Mouse (Mus musculus) hindbrain, embryonic 14.5 days (tissue): ENCODE data around the gene Efna2. TPM values are rescaled to one million over a fixed set of nuclear protein-coding genes. Genes with fewer than 3 reads are reported as not detected.

Source experiments
- ATAC-seq: fragments of 200-750 bp; cut with Nextera tagmentation; 2 replicates; pipeline ENCODE4 v1.8.0; 2017; ENCODE audit warnings: moderate number of reproducible peaks, mild to moderate bottlenecking, moderate TSS enrichment, moderate library complexity; ENCODE audit not compliant: low FRiP score
- DNase-seq: peaks from one replicate; pipeline ENCODE4 v3.0.0-alpha.2; 2015; ENCODE audit warnings: low spot score
- H3K27ac ChIP-seq: fragments of 300-500 bp; sonication (generic); 2 replicates; pipeline ENCODE4 v1.5.1; 2014; ENCODE audit warnings: mild to moderate bottlenecking, moderate library complexity
- H3K27me3 ChIP-seq: fragments of 300-500 bp; sonication (generic); 2 replicates; pipeline ENCODE4 v1.6.1; 2014; ENCODE audit warnings: mild to moderate bottlenecking, low read length, mixed read lengths; ENCODE audit not compliant: control insufficient read depth, insufficient read depth
- H3K36me3 ChIP-seq: fragments of 300-500 bp; sonication (generic); replicated peaks from 2 replicates; pipeline ENCODE4 v1.6.1; 2014; ENCODE audit not compliant: control insufficient read depth, insufficient read depth
- H3K4me1 ChIP-seq: fragments of 300-500 bp; sonication (generic); replicated peaks from 2 replicates; pipeline ENCODE4 v1.6.1; 2014; ENCODE audit warnings: antibody characterized with exemption, low read length, mixed read lengths; ENCODE audit not compliant: control insufficient read depth, insufficient read depth
- H3K4me2 ChIP-seq: fragments of 300-500 bp; sonication (generic); replicated peaks from 2 replicates; pipeline ENCODE4 v1.6.1; 2014; ENCODE audit warnings: mild to moderate bottlenecking, moderate library complexity
- H3K4me3 ChIP-seq: fragments of 300-500 bp; sonication (generic); replicated peaks from 2 replicates; pipeline ENCODE4 v1.5.1; 2014; ENCODE audit warnings: mild to moderate bottlenecking, low read length
- H3K9ac ChIP-seq: fragments of 300-500 bp; sonication (generic); 2 replicates; pipeline ENCODE4 v1.6.1; 2014
- H3K9me3 ChIP-seq: fragments of 300-500 bp; sonication (generic); 2 replicates; pipeline ENCODE4 v1.6.1; 2016; ENCODE audit warnings: low read length; ENCODE audit not compliant: control insufficient read depth
- WGBS: fragments of 180-500 bp; shearing (Covaris S2); extraction: QIAGEN DNeasy Blood & Tissue Kit; methylation state at CpG from one replicate; pipeline ENCODE4 v1.1.7; 2014; 5-methylcytosine and 5-hydroxymethylcytosine counted together
- polyA plus RNA-seq: library from polyadenylated mRNA; unstranded; fragments of >200 nt; fragmentation: Nextera tagmentation; extraction: Ambion mirVana; gene quantifications from 2 replicates; pipeline ENCODE4 v1.2.1, GENCODE M21; 2014

Efna2 gene
- polyA plus RNA-seq, 1 experiment from 2014 or later: 26.2 TPM

- Histone ChIP-seq H3K36me3 (peaks cover 33% of the 10 kb centered on the region), H3K9me3 (no peaks in the 10 kb centered on the region), H3K4me2 (no peak overlapping the region), H3K4me1 (peaks cover 17% of the 10 kb centered on the region), H3K4me3 (no peak overlapping the region), H3K9ac (no peak overlapping the region), H3K27me3 (no peaks in the 10 kb centered on the region), H3K27ac (no peak overlapping the region)
- ATAC-seq (no peak), DNase-seq (no peak)
- 66% methylated on average over 15 of the region's 15 CpGs for WGBS
These were observed 9.3 kb downstream of the Efna2 start for GRCm38 (mm10) chr10:80188453-80189024.

DNA sequence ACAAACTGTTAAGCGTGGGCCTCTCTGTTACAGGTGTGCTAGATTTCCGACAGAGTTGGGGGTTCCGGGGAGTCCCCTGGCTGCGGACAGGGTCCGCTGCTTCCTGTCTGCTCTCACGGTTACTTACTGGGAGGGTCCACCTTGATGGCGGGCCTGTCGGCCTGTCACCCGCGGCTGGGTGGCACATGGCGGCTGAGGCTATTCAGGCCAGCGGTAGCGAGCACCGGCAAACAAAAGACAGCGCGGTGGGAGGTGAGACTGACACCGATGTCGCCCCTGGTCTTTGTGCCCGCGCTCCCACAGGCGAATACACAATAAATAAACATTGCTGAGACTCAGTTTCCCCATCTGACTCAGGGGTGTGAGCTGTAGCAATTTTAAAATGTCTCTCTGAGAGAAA is 10.7 kb downstream of the Efna2 start:
- H3K36me3 ChIP-seq: peaks cover 31% of the 10 kb centered on the region
- H3K4me1 ChIP-seq: peaks cover 17% of the 10 kb centered on the region
- H3K4me2 ChIP-seq: peak overlapping the region; percentile 73
- 5% methylated on average over 21 of the region's 21 CpGs for WGBS
- peak overlapping the region; percentile 36 for H3K4me3 ChIP-seq
- peak overlapping the region; percentile 81 for H3K27ac ChIP-seq
- DNase-seq (no peak), ATAC-seq (no peak)
- H3K9ac ChIP-seq: peak overlapping the region; percentile 73
- H3K27me3 ChIP-seq: no peaks in the 10 kb centered on the region
- no peaks in the 10 kb centered on the region for H3K9me3 ChIP-seq

- peaks cover 31% of the 10 kb centered on the region for H3K36me3 ChIP-seq
- ATAC-seq (peak; percentile 51), DNase-seq (peak; percentile 55)
- peak overlapping the region; percentile 73 for H3K9ac ChIP-seq
- peak overlapping the region; percentile 73 for H3K4me2 ChIP-seq
- H3K27me3 ChIP-seq: no peaks in the 10 kb centered on the region
- peak overlapping the region; percentile 36 for H3K4me3 ChIP-seq
- under 1% methylated on average over 47 of the region's 48 CpGs for WGBS
- peaks cover 17% of the 10 kb centered on the region for H3K4me1 ChIP-seq
- H3K27ac ChIP-seq: peak overlapping the region; percentile 81
- H3K9me3 ChIP-seq: no peaks in the 10 kb centered on the region
These were observed 11.3 kb downstream of the Efna2 start for GRCm38 (mm10) chr10:80190491-80191051.

- Histone ChIP-seq H3K4me1 (peaks cover 17% of the 10 kb centered on the region), H3K9ac (no peak overlapping the region), H3K4me2 (no peak overlapping the region), H3K4me3 (no peak overlapping the region), H3K27ac (no peak overlapping the region), H3K36me3 (peaks cover 6% of the 10 kb centered on the region), H3K27me3 (no peaks in the 10 kb centered on the region), H3K9me3 (no peaks in the 10 kb centered on the region)
- WGBS: 55% methylated on average over 6 of the region's 6 CpGs
- DNase-seq (no peak), ATAC-seq (no peak)
These were observed 14.7 kb downstream of the Efna2 start for GRCm38 (mm10) chr10:80193976-80194375.

- Histone ChIP-seq H3K4me2 (no peak overlapping the region), H3K27ac (no peak overlapping the region), H3K9ac (no peak overlapping the region), H3K4me3 (no peak overlapping the region), H3K9me3 (no peaks in the 10 kb centered on the region), H3K4me1 (peaks cover 14% of the 10 kb centered on the region), H3K36me3 (0 out of 2 replicates have a peak, but pooled peaks cover 1% of the 10 kb centered on the region), H3K27me3 (no peaks in the 10 kb centered on the region)
- ATAC-seq: no peak
- no peak for DNase-seq
- WGBS: 37% methylated on average over 8 of the region's 8 CpGs
These were observed 15.2 kb downstream of the Efna2 start for GRCm38 (mm10) chr10:80194441-80194840.

GRCm38 (mm10) chr10:80196167-80196566 is 16.9 kb downstream of the Efna2 start:
- WGBS: 86% methylated on average over 1 of the region's 1 CpGs
- DNase-seq: no peak
- ATAC-seq: no peak
- H3K27ac ChIP-seq: no peak overlapping the region
- H3K4me3 ChIP-seq: no peak overlapping the region
- no peaks in the 10 kb centered on the region for H3K9me3 ChIP-seq
- H3K36me3 ChIP-seq: no peaks in the 10 kb centered on the region
- H3K27me3 ChIP-seq: no peaks in the 10 kb centered on the region
- no peaks in the 10 kb centered on the region for H3K4me1 ChIP-seq
- no peak overlapping the region for H3K9ac ChIP-seq
- H3K4me2 ChIP-seq: no peak overlapping the region

DNA sequence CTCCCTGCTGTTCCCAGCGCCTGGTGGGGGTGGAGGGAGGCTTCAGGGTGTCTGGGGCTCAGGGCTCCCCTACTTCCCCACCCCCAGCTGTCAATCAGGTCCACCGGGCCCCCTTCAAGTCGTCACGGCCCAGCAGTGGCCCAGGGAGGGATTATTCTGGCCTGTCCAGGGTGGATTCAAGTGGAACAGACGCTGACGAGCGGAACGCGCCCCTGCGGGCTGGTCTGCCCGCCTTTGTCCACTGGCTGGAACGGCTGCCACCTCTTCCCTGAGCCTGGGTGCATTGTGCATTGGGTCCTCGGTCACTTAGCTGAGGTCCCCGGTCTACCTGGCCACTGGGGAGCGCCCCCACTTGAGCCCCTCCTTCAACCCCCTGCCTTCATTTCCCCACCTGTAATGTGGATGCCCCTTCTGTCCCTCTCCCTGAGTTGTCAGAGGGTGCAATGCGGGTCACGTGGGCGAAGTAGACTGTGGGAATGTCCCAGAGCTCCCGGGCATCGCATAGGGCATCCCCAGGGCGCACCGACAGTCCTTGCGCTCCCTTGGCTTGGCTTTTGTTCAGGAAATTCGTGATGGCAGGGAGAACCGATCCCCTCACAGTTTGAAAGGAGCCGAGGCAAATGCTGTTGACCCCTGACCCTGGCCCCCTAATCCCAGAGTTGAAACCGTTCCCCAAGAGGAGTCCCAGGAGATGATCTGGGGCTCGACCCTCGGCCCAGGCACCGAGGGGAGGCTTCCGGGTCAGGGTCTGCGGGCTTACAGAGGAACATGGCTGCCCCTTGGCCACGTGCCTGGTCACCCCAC is 17.7 kb downstream of the Efna2 start:
- H3K36me3 ChIP-seq: no peaks in the 10 kb centered on the region
- no peak overlapping the region for H3K9ac ChIP-seq
- H3K4me3 ChIP-seq: no peak overlapping the region
- DNase-seq (no peak), ATAC-seq (no peak)
- H3K4me1 ChIP-seq: no peaks in the 10 kb centered on the region
- no peaks in the 10 kb centered on the region for H3K27me3 ChIP-seq
- no peak overlapping the region for H3K27ac ChIP-seq
- no peaks in the 10 kb centered on the region for H3K9me3 ChIP-seq
- WGBS: 53% methylated on average over 33 of the region's 33 CpGs
- H3K4me2 ChIP-seq: no peak overlapping the region

- no peaks in the 10 kb centered on the region for H3K36me3 ChIP-seq
- no peak overlapping the region for H3K9ac ChIP-seq
- H3K27ac ChIP-seq: no peak overlapping the region
- H3K4me3 ChIP-seq: no peak overlapping the region
- WGBS: 56% methylated on average over 3 of the region's 3 CpGs
- peak; percentile 64; the same call in 1 of the 2 replicates for ATAC-seq
- peak; percentile 74 for DNase-seq
- H3K27me3 ChIP-seq: no peaks in the 10 kb centered on the region
- H3K4me1 ChIP-seq: peaks cover 5% of the 10 kb centered on the region; the same call in 1 of the 2 replicates
- H3K4me2 ChIP-seq: no peak overlapping the region
- H3K9me3 ChIP-seq: no peaks in the 10 kb centered on the region
These were observed 20.2 kb downstream of the Efna2 start for GRCm38 (mm10) chr10:80199440-80200008.

- DNase-seq (no peak), ATAC-seq (no peak)
- Histone ChIP-seq H3K27ac (no peak overlapping the region), H3K4me3 (no peak overlapping the region), H3K4me2 (no peak overlapping the region), H3K4me1 (peaks cover 5% of the 10 kb centered on the region; the same call in 1 of the 2 replicates), H3K27me3 (no peaks in the 10 kb centered on the region), H3K9me3 (no peaks in the 10 kb centered on the region), H3K36me3 (no peaks in the 10 kb centered on the region), H3K9ac (no peak overlapping the region)
- 73% methylated on average over 6 of the region's 6 CpGs for WGBS
These were observed 21.2 kb downstream of the Efna2 start for GRCm38 (mm10) chr10:80200485-80200884.
